Mouse (Mus musculus) limb, embryonic 15.5 days (tissue): ENCODE results near the gene Pcdh9. TPM values are rescaled to one million over a fixed set of nuclear protein-coding genes. Genes with fewer than 3 reads are reported as not detected.

Experiments
- ATAC-seq: fragments of 200-750 bp; cut with Nextera tagmentation; 2 replicates; pipeline ENCODE4 v1.8.0; 2017; ENCODE audit warnings: low read depth, moderate TSS enrichment; ENCODE audit not compliant: insufficient number of reproducible peaks, low FRiP score, low TSS enrichment
- H3K27ac ChIP-seq: fragments of 300-500 bp; sonication (generic); 2 replicates; pipeline ENCODE4 v1.5.1; 2015; ENCODE audit warnings: moderate library complexity, mild to moderate bottlenecking, inconsistent platforms
- H3K27me3 ChIP-seq: fragments of 300-500 bp; sonication (generic); 2 replicates; pipeline ENCODE4 v1.6.1; 2015; ENCODE audit warnings: inconsistent platforms
- H3K36me3 ChIP-seq: fragments of 300-500 bp; sonication (generic); 2 replicates; pipeline ENCODE4 v1.6.1; 2015; ENCODE audit warnings: inconsistent platforms
- H3K4me1 ChIP-seq: fragments of 300-500 bp; sonication (generic); 2 replicates; pipeline ENCODE4 v1.6.1; 2015; ENCODE audit warnings: inconsistent platforms
- H3K4me2 ChIP-seq: fragments of 300-500 bp; sonication (generic); 2 replicates; pipeline ENCODE4 v1.6.1; 2015; ENCODE audit warnings: mild to moderate bottlenecking, inconsistent platforms
- H3K4me3 ChIP-seq: fragments of 300-500 bp; sonication (generic); 2 replicates; pipeline ENCODE4 v1.5.1; 2015; ENCODE audit warnings: mild to moderate bottlenecking, inconsistent platforms
- H3K9ac ChIP-seq: fragments of 300-500 bp; sonication (generic); 2 replicates; pipeline ENCODE4 v1.6.1; 2015; ENCODE audit warnings: inconsistent platforms
- H3K9me3 ChIP-seq: fragments of 300-500 bp; sonication (generic); 2 replicates; pipeline ENCODE4 v1.6.1; 2016; ENCODE audit warnings: inconsistent platforms
- WGBS: fragments of 180-500 bp; shearing (Covaris S2); methylation state at CpG from one replicate; pipeline ENCODE4 v1.1.7; 2015; 5-methylcytosine and 5-hydroxymethylcytosine counted together
- polyA plus RNA-seq: library from polyadenylated mRNA; unstranded; fragments of >200 nt; fragmentation: Nextera tagmentation; extraction: Ambion mirVana; gene quantifications from 2 replicates; pipeline ENCODE4 v1.2.1, GENCODE M21; 2015

Pcdh9 gene
- polyA plus RNA-seq, 1 experiment from 2014 or later = 40.3 TPM

DNA sequence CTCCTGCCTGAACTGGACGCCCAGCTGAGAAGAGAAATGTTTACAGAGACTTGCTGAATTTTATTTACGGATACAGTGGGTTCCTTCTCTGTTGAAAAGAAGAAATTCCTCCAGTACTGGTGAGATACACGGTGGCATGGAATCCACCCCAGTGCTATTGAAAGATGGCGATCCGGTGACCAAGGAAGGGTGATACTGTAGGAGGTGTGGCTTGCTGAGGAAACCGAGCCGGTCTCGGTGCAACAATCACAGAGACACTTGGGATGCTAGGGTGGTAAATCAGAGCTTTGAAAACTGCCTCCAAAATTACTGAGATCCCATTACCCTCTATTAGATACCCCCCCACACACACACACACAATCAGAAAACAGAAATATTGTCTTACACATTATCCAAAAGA, 367.0 kb downstream of the Pcdh9 start:
- WGBS = 80% methylated on average over 8 of the region's 8 CpGs
- Histone ChIP-seq H3K27me3 (no peaks in the 10 kb centered on the region), H3K4me3 (no peak overlapping the region), H3K9ac (no peak overlapping the region), H3K4me1 (no peaks in the 10 kb centered on the region), H3K36me3 (no peaks in the 10 kb centered on the region), H3K27ac (no peak overlapping the region), H3K4me2 (no peak overlapping the region), H3K9me3 (no peaks in the 10 kb centered on the region)
- no peak for ATAC-seq

DNA sequence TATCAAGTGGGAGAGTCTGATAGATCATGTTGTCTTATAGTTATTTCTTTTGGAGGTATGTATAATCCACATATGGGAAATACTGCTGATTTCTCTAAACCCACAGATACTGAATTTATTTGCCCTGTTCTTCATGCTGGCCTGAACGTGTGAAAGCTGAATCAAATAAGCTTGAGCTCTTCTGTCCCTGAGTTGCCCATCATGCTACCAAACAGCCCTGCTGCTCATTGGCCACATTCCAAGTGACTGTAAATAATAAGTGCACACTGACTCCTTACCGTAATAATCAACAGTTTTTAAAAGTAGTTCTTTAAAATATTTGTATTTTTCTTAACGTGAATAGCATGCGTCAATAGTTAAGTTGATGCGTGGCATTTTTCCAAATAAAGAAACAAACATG, 370.3 kb downstream of the Pcdh9 start:
- Histone ChIP-seq H3K9ac (no peak overlapping the region), H3K27me3 (no peaks in the 10 kb centered on the region), H3K4me2 (no peak overlapping the region), H3K4me1 (no peaks in the 10 kb centered on the region), H3K9me3 (no peaks in the 10 kb centered on the region), H3K4me3 (no peak overlapping the region), H3K36me3 (no peaks in the 10 kb centered on the region), H3K27ac (no peak overlapping the region)
- WGBS = 63% methylated on average over 5 of the region's 5 CpGs
- ATAC-seq = no peak

DNA sequence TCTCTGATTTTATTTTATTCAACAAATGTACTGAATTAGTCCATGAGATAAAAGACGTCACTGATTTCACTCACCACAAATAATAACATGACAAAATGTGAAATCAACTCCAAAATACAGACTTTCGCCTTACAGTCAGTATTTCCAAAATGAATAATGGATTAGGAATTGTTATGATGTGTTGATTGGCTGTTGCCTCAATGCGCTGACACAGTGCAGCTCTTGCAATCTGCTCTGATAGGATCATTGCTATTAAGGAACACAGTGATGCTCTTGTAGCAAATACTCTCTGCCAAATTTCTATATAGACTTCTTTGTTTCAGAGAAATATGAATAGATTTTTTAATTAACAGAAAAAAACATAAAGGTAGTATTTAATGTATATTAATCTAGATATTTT, 373.8 kb downstream of the Pcdh9 start:
- Histone ChIP-seq H3K9ac (no peak overlapping the region), H3K9me3 (no peaks in the 10 kb centered on the region), H3K4me2 (no peak overlapping the region), H3K36me3 (no peaks in the 10 kb centered on the region), H3K4me1 (no peaks in the 10 kb centered on the region), H3K27me3 (no peaks in the 10 kb centered on the region), H3K4me3 (no peak overlapping the region), H3K27ac (no peak overlapping the region)
- WGBS = 82% methylated on average over 3 of the region's 3 CpGs
- ATAC-seq = no peak

DNA sequence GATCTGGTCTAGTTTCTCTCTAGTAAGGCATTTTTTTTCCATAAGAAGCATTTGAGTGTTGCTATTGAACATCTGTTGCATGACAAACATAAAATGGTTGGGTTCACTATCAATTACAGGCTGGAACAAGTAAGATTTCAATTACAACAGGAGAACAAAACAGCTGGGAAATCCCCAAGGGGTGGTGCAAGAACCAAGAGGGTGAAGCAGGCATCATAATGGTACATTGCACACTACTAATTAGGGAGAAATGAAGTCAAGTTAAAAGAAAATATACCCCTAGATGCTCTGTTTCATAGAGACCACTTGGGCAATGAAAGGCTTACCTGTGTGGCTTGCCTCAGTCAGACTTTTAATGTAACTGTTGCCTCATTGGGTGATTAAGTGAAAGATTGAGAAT, 384.4 kb downstream of the Pcdh9 start:
- Histone ChIP-seq H3K9me3 (no peaks in the 10 kb centered on the region), H3K27me3 (no peaks in the 10 kb centered on the region), H3K4me2 (no peak overlapping the region), H3K9ac (no peak overlapping the region), H3K27ac (no peak overlapping the region), H3K36me3 (no peaks in the 10 kb centered on the region), H3K4me1 (no peaks in the 10 kb centered on the region), H3K4me3 (no peak overlapping the region)
- no peak for ATAC-seq

DNA sequence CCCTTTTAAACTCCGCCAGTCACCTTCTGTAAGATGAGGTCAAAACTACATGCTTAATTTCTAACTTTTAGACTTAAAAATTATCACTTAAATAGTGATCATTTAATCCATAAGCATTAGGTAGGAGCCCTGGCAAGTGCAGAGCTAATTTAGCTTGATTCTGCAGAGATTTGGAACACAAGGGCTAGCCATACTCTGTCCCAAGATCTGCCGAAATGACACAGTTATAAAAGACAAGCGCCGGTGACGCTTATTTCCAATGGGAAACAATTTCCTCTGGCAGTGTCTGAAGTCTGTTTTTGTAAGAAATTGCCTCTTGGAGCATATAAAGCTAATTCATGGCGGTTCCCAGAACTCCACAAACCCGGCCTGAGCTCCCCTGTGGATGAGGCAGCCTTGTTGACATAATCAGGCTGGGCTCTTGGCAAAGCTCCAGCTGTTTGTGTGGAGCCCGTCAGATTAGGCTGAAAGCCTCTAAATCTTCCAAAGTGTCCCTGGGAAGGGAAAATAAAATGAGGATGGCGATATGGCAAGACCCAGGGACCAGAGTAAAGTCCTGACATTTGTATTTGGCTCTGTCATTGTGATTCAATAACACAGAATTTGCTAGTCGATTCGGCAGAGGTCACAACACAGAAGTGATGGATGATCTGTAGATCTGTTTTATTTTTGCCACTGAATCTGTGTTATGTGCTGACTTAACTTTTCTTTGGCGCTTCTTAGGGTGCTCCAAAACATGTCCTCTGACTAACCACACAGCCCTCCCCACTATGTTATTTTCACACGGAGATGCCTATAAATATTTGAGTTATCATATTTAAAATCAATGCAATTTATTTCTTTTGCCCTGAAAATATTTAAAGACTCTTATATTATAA, 391.4 kb downstream of the Pcdh9 start:
- H3K36me3 ChIP-seq = no peaks in the 10 kb centered on the region
- no peak overlapping the region for H3K4me3 ChIP-seq
- H3K9me3 ChIP-seq = no peaks in the 10 kb centered on the region
- no peak overlapping the region for H3K4me2 ChIP-seq
- no peaks in the 10 kb centered on the region for H3K27me3 ChIP-seq
- H3K9ac ChIP-seq = no peak overlapping the region
- H3K4me1 ChIP-seq = peaks cover 4% of the 10 kb centered on the region; the same call in 1 of the 2 replicates
- 23% methylated on average over 13 of the region's 13 CpGs for WGBS
- H3K27ac ChIP-seq = no peak overlapping the region
- no peak for ATAC-seq

DNA sequence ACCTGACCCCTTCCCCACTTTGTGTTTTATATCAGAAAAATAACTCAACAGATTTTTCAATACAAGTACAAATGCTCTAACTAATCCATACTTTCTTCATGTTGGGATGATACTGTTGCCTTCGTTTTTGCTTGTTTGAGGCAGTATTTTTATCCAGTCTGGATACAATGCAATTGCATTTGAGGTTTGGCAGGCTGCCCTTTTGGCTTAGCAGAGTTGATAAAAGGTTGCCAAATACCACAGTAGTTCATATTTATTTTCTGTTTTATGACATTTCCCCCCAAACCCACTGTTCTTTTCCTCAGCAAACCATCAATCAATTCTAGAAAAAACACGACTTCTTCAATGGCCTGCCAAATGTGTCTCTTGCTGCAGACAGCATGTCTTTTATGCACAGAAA, 415.5 kb downstream of the Pcdh9 start:
- H3K9me3 ChIP-seq = no peaks in the 10 kb centered on the region
- no peak overlapping the region for H3K9ac ChIP-seq
- H3K4me2 ChIP-seq = no peak overlapping the region
- no peak overlapping the region for H3K27ac ChIP-seq
- H3K4me3 ChIP-seq = no peak overlapping the region
- no peak for ATAC-seq
- no peaks in the 10 kb centered on the region for H3K27me3 ChIP-seq
- H3K36me3 ChIP-seq = no peaks in the 10 kb centered on the region
- no peaks in the 10 kb centered on the region for H3K4me1 ChIP-seq
- WGBS = 40% methylated on average over 2 of the region's 2 CpGs

DNA sequence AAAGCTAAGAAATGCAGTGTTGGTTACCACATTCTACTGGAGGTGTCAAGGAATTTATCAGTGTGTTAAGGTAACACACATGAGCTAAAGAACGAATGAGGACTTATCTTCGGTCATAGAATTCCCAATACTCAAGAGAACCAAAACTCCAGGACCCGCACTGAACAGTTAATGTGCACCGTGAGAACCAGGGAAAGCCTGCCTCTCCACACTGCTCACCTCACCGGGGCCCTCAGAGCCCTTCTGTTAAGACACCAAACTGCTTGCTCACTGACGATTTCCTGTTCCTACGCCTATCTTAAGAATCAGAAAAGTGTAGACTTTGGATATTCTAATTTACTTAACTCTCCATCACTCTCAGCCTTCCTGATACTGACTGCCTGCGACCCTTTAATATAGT, 418.0 kb downstream of the Pcdh9 start:
- Histone ChIP-seq H3K4me3 (no peak overlapping the region), H3K36me3 (no peaks in the 10 kb centered on the region), H3K27ac (no peak overlapping the region), H3K4me2 (no peak overlapping the region), H3K27me3 (no peaks in the 10 kb centered on the region), H3K9ac (no peak overlapping the region), H3K4me1 (no peaks in the 10 kb centered on the region), H3K9me3 (no peaks in the 10 kb centered on the region)
- 83% methylated on average over 8 of the region's 8 CpGs for WGBS
- no peak for ATAC-seq

DNA sequence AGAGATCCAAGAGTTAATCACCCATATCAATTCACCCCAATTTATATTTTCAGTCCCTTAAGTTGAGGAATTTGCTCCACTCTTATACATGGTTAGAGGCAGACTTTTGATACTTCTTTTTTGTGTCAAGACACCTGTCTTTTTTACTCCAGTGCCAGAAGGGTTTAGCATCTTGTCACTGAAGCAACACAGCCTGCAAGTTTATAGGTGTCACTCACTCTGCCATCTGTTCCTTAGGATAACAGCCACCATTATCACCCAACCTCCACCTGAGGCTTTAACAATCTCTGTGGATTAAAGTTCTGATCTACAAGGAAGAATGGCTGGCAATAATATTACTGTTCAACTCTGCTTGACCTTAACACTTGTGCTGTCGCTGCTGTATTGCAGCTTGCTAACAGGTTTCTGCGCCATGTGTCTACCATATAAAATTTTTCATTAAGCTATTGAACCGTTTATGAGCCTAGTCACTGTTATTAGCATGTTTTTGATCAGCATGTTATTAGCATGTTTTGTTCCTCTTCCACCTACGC, 427.1 kb downstream of the Pcdh9 start:
- Histone ChIP-seq H3K9me3 (no peaks in the 10 kb centered on the region), H3K27ac (no peak overlapping the region), H3K36me3 (no peaks in the 10 kb centered on the region), H3K4me1 (no peaks in the 10 kb centered on the region), H3K9ac (no peak overlapping the region), H3K4me2 (no peak overlapping the region), H3K4me3 (no peak overlapping the region), H3K27me3 (no peaks in the 10 kb centered on the region)
- WGBS = 28% methylated on average over 4 of the region's 4 CpGs
- no peak for ATAC-seq

DNA sequence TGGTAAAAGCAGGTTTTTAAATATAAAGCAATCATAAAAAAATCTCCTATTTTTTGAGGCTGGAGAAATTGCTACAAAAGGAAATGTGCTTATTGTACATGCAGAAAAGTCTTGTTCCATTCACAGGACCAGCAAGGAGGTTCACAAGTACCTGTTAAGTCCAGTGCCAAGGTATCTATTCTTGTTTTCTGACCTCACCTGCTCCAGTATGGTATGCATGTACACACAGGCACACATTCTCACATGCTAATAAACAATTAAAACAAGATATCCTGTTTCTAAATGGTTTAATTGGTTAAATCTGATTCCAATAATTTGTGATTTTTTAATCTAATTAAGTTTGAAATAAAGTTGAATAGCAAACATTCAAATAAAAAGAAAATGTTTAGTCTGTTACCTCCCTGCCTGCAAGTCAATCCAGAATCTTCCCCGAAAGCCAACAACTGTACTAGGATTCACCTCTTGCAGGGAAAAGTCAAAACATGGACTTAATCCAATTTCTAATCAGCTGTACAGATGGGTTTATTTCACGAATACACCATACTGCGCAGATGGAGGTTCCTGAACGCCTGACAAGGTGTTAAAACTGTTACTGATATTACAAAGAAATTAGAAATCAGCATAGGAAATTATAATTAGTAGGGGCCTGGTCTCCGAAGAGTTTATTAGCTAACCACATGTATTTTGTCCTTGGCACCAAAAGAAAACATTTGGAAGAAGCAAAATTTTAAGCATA, 439.4 kb downstream of the Pcdh9 start:
- Histone ChIP-seq H3K27me3 (no peaks in the 10 kb centered on the region), H3K4me3 (no peak overlapping the region), H3K36me3 (no peaks in the 10 kb centered on the region), H3K9me3 (no peaks in the 10 kb centered on the region), H3K27ac (no peak overlapping the region), H3K4me1 (no peaks in the 10 kb centered on the region), H3K4me2 (no peak overlapping the region), H3K9ac (no peak overlapping the region)
- no peak for ATAC-seq
- 73% methylated on average over 5 of the region's 5 CpGs for WGBS

DNA sequence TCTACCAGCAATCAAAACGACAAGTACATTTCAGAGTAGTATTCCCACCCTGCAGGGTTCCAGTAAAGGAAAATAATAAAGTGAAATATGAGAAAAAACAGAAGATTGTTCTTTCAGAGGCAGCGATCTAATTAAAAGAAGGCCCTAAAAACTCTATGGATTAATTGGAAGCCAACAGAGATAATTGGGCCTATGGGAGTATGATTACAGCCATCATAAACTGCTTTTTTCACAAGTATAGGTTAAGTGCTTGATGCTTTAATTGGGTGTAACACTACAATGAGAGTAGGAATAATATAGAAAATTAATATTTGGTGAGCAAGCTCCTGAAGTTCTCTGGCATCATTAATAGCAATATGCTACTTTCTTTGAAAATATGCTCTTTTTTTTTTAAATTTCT, 448.6 kb downstream of the Pcdh9 start:
- ATAC-seq = no peak
- H3K4me1 ChIP-seq = no peaks in the 10 kb centered on the region
- H3K36me3 ChIP-seq = no peaks in the 10 kb centered on the region
- H3K9ac ChIP-seq = no peak overlapping the region
- WGBS = 46% methylated on average over 2 of the region's 2 CpGs
- no peak overlapping the region for H3K4me3 ChIP-seq
- no peaks in the 10 kb centered on the region for H3K9me3 ChIP-seq
- H3K4me2 ChIP-seq = no peak overlapping the region
- no peak overlapping the region for H3K27ac ChIP-seq
- no peaks in the 10 kb centered on the region for H3K27me3 ChIP-seq

DNA sequence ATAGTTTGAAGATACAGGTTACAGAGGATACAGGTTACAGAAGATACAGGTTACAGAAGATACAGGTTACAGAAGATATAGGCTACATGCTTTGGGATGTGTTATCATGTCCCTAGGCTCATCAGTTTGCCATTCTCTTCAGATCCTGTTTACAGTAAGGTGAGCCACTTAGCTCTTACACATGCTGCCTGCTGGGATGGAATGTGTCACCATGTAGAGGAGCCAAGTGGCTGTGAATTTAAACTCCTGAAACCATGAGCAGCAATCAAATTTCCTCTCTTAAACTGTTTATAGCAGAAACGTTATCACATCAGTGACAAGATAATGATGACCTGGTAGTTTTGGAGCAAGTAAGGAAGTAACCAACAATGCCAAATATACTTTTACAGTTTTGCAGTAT, 453.3 kb downstream of the Pcdh9 start:
- H3K36me3 ChIP-seq = no peaks in the 10 kb centered on the region
- no peaks in the 10 kb centered on the region for H3K4me1 ChIP-seq
- no peak overlapping the region for H3K4me3 ChIP-seq
- H3K27ac ChIP-seq = no peak overlapping the region
- no peak for ATAC-seq
- no peaks in the 10 kb centered on the region for H3K27me3 ChIP-seq
- H3K4me2 ChIP-seq = no peak overlapping the region
- H3K9ac ChIP-seq = no peak overlapping the region
- WGBS = 49% methylated on average over 1 of the region's 1 CpGs
- H3K9me3 ChIP-seq = no peaks in the 10 kb centered on the region

DNA sequence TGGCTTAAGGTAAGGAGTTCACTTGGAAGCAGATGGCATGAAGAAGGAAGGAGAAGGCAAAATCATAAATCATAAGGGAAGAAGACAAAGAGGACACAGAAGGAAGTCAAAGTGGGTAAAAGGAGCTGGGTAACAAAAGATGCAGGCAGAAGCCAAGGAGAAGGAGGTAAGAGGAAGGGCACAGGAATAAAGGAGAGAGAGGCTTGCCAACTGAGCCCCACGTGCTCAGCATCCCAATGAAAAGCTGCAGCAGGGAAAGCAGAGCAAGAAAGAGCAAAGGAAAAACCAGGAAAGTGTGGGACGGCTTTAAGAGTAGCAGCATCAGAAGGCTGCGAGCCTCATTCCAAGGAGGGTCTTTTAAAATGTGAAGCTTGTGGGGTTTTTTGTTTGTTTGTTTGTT, 473.7 kb downstream of the Pcdh9 start:
- Histone ChIP-seq H3K36me3 (no peaks in the 10 kb centered on the region), H3K4me2 (no peak overlapping the region), H3K27ac (no peak overlapping the region), H3K9ac (no peak overlapping the region), H3K9me3 (no peaks in the 10 kb centered on the region), H3K4me3 (no peak overlapping the region), H3K4me1 (no peaks in the 10 kb centered on the region), H3K27me3 (no peaks in the 10 kb centered on the region)
- ATAC-seq = no peak
- WGBS = 57% methylated on average over 3 of the region's 3 CpGs
